Mouse (Mus musculus): ENCODE data around the gene Fcrl6. TPM values are rescaled to one million over a fixed set of nuclear protein-coding genes. Genes with fewer than 3 reads are reported as not detected.

Gene Fcrl6
- polyA plus RNA-seq, 1 experiment: not detected

- no peak overlapping the region for H3K4me2 ChIP-seq (ENCODE audit: low read depth)
- no peaks in the 10 kb centered on the region for H3K27me3 ChIP-seq (ENCODE audit: control insufficient read depth, insufficient read depth, insufficient read length)
- no peaks in the 10 kb centered on the region for H3K79me2 ChIP-seq (ENCODE audit: control insufficient read depth, insufficient read depth)
- no peaks in the 10 kb centered on the region for H3K36me3 ChIP-seq (ENCODE audit: control insufficient read depth, insufficient read depth)
- H3K4me3 ChIP-seq: no peak overlapping the region
- TF ChIP-seq MYOG (IDR thresholded peaks at IDR 0.05; ENCODE audit: control insufficient read depth in 1 of 3, insufficient read depth in 1 of 3, insufficient read length in 2 of 3, low read depth in 2 of 3) (no peak), USF1 (IDR thresholded peaks at IDR 0.05; ENCODE audit: low read depth) (no peak), CEBPB (IDR thresholded peaks at IDR 0.05; ENCODE audit: insufficient read depth, poor library complexity, severe bottlenecking) (no peak), TCF12 (IDR thresholded peaks at IDR 0.05; ENCODE audit: insufficient read depth, poor library complexity, severe bottlenecking) (no peak), POLR2AphosphoS2 (IDR thresholded peaks at IDR 0.05; ENCODE audit: insufficient read length, low read depth) (no peak), TCF3 (IDR thresholded peaks at IDR 0.05; ENCODE audit: insufficient read length, low read depth) (no peak), MYOD1 (IDR thresholded peaks at IDR 0.05; ENCODE audit: control insufficient read depth in 1 of 3, insufficient read length in 2 of 3, low read depth in 2 of 3) (no peak), SRF (IDR thresholded peaks at IDR 0.05; ENCODE audit: control insufficient read depth, insufficient read length, low read depth) (no peak), REST (IDR thresholded peaks at IDR 0.05; ENCODE audit: insufficient read depth, insufficient read length) (no peak), E2F4 (IDR thresholded peaks at IDR 0.05; ENCODE audit: insufficient read depth) (no peak), MAX (IDR thresholded peaks at IDR 0.05; ENCODE audit: low read depth) (no peak), POLR2A (IDR thresholded peaks at IDR 0.05; ENCODE audit: insufficient read length, low read depth) (no peak)
- H3ac ChIP-seq (ENCODE audit: control insufficient read depth, insufficient read length): no peak overlapping the region
Measured at GRCm38 (mm10) chr1:172623599-172623998, 21.2 kb upstream of the Fcrl6 start.

DNA sequence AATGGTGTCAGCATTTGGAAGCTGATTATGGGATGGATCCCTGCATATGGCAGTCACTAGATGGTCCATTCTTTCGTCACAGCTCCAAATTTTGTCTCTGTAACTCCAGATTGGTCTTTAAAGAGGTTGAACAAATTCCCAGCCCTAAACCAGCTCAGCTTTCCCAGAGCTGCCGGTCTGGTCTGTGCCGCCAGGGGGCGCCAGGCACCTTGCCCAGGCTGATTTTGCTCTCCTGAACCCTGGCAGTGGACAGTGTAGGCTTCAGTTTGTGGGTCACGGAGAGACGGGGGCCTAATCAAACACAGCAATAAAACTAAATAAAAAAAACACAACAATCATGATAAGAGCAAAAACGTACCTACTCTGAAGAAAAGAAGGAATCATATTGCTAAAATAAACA is 16.9 kb upstream of the Fcrl6 start:
- Histone ChIP-seq H3K36me3 (ENCODE audit: control insufficient read depth, insufficient read depth) (no peaks in the 10 kb centered on the region), H3K27me3 (ENCODE audit: control insufficient read depth, insufficient read depth, insufficient read length) (peaks cover 6% of the 10 kb centered on the region), H3K4me2 (ENCODE audit: low read depth) (no peak overlapping the region), H3K4me3 (no peak overlapping the region), H3ac (ENCODE audit: control insufficient read depth, insufficient read length) (no peak overlapping the region), H3K79me2 (ENCODE audit: control insufficient read depth, insufficient read depth) (no peaks in the 10 kb centered on the region)
- TF ChIP-seq E2F4 (IDR thresholded peaks at IDR 0.05; ENCODE audit: insufficient read depth): no peak
- no peak for TF ChIP-seq USF1 (IDR thresholded peaks at IDR 0.05; ENCODE audit: low read depth)
- TF ChIP-seq MYOD1 (IDR thresholded peaks at IDR 0.05; ENCODE audit: control insufficient read depth in 1 of 3, insufficient read length in 2 of 3, low read depth in 2 of 3): no peak
- TF ChIP-seq MYOG (IDR thresholded peaks at IDR 0.05; ENCODE audit: control insufficient read depth in 1 of 3, insufficient read depth in 1 of 3, insufficient read length in 2 of 3, low read depth in 2 of 3): no peak
- TF ChIP-seq TCF12 (IDR thresholded peaks at IDR 0.05; ENCODE audit: insufficient read depth, poor library complexity, severe bottlenecking): no peak

GRCm38 (mm10) chr1:172618141-172618540 is 15.8 kb upstream of the Fcrl6 start:
- Histone ChIP-seq H3K4me2 (ENCODE audit: low read depth) (no peak overlapping the region), H3K4me3 (no peak overlapping the region), H3K36me3 (ENCODE audit: control insufficient read depth, insufficient read depth) (no peaks in the 10 kb centered on the region), H3ac (ENCODE audit: control insufficient read depth, insufficient read length) (no peak overlapping the region), H3K79me2 (ENCODE audit: control insufficient read depth, insufficient read depth) (no peaks in the 10 kb centered on the region), H3K27me3 (ENCODE audit: control insufficient read depth, insufficient read depth, insufficient read length) (peaks cover 8% of the 10 kb centered on the region)
- TF ChIP-seq MYOG (IDR thresholded peaks at IDR 0.05; ENCODE audit: control insufficient read depth in 1 of 3, insufficient read depth in 1 of 3, insufficient read length in 2 of 3, low read depth in 2 of 3) (no peak), MYOD1 (IDR thresholded peaks at IDR 0.05; ENCODE audit: control insufficient read depth in 1 of 3, insufficient read length in 2 of 3, low read depth in 2 of 3) (no peak), MAX (IDR thresholded peaks at IDR 0.05; ENCODE audit: low read depth) (no peak)

- no peak for TF ChIP-seq MYOD1 (IDR thresholded peaks at IDR 0.05; ENCODE audit: control insufficient read depth in 1 of 3, insufficient read length in 2 of 3, low read depth in 2 of 3)
- TF ChIP-seq CEBPB (IDR thresholded peaks at IDR 0.05; ENCODE audit: insufficient read depth, poor library complexity, severe bottlenecking): no peak
- no peak for TF ChIP-seq POLR2A (IDR thresholded peaks at IDR 0.05; ENCODE audit: insufficient read length, low read depth)
- no peak for TF ChIP-seq SRF (IDR thresholded peaks at IDR 0.05; ENCODE audit: control insufficient read depth, insufficient read length, low read depth)
- TF ChIP-seq E2F4 (IDR thresholded peaks at IDR 0.05; ENCODE audit: insufficient read depth): no peak
- no peak for TF ChIP-seq USF1 (IDR thresholded peaks at IDR 0.05; ENCODE audit: low read depth)
- no peak for TF ChIP-seq MYOG (IDR thresholded peaks at IDR 0.05; ENCODE audit: control insufficient read depth in 1 of 3, insufficient read depth in 1 of 3, insufficient read length in 2 of 3, low read depth in 2 of 3)
- no peak for TF ChIP-seq POLR2AphosphoS2 (IDR thresholded peaks at IDR 0.05; ENCODE audit: insufficient read length, low read depth)
- TF ChIP-seq MAX (IDR thresholded peaks at IDR 0.05; ENCODE audit: low read depth): no peak
- TF ChIP-seq REST (IDR thresholded peaks at IDR 0.05; ENCODE audit: insufficient read depth, insufficient read length): no peak
- TF ChIP-seq TCF3 (IDR thresholded peaks at IDR 0.05; ENCODE audit: insufficient read length, low read depth): no peak
Measured at GRCm38 (mm10) chr1:172617365-172618076, 15.2 kb upstream of the Fcrl6 start.

More at GRCm38 (mm10) chr1:172617365-172618076, 15.2 kb upstream of the Fcrl6 start:
- Histone ChIP-seq H3ac (ENCODE audit: control insufficient read depth, insufficient read length) (no peak overlapping the region), H3K4me2 (ENCODE audit: low read depth) (no peak overlapping the region), H3K36me3 (ENCODE audit: control insufficient read depth, insufficient read depth) (no peaks in the 10 kb centered on the region), H3K4me3 (no peak overlapping the region), H3K27me3 (ENCODE audit: control insufficient read depth, insufficient read depth, insufficient read length) (peaks cover 11% of the 10 kb centered on the region), H3K79me2 (ENCODE audit: control insufficient read depth, insufficient read depth) (no peaks in the 10 kb centered on the region)

Data from myocyte (in vitro differentiated cells).